Mouse (Mus musculus) megakaryocyte, embryonic 14.5 days (primary cell): ENCODE measurements around the gene Hoxa3.

Experiments
- FLI1 ChIP-seq: IDR thresholded peaks from 2 replicates; pipeline ENCODE4 v1.6.1; 2012; ENCODE audit warnings: low read length, inconsistent platforms, mixed read lengths
- GATA1 ChIP-seq: IDR thresholded peaks from 3 replicates; pipeline ENCODE4 v1.6.1; 2012; ENCODE audit warnings: mixed read lengths, low read length, inconsistent platforms, borderline replicate concordance

- TF ChIP-seq GATA1 (no peak), FLI1 (no peak)
Measured at GRCm38 (mm10) chr6:52245040-52245756, 32.1 kb upstream of the Hoxa3 start.
